Mouse (Mus musculus): ENCODE results near the gene Isl2. TPM values are rescaled to one million over a fixed set of nuclear protein-coding genes. Genes with fewer than 3 reads are reported as not detected.

Gene Isl2
- total and polyA plus RNA-seq, 3 experiments, result not detected

- peaks cover 0 to 8% of the 10 kb centered on the region in 2 experiments; a peak in 1 of 4 replicates for H3K4me1 ChIP-seq (ENCODE audit: control insufficient read depth in 1 of 2, insufficient read depth in 2 of 2, low read length in 2 of 2)
- TF ChIP-seq MAX (IDR thresholded peaks at IDR 0.05; ENCODE audit: low read length), result no peak
- 0 out of 2 replicates have a peak, but pooled peaks have one; percentile 2 for TF ChIP-seq NELFE (IDR thresholded peaks at IDR 0.05; ENCODE audit: low read depth, low read length)
- peak; percentile 11; the same call in 1 of the 2 replicates for TF ChIP-seq HCFC1 (IDR thresholded peaks at IDR 0.05; ENCODE audit: low read depth, low read length)
- no peak for TF ChIP-seq JUND (IDR thresholded peaks at IDR 0.05; ENCODE audit: low read depth, low read length)
- 0 out of 2 replicates have a peak, but pooled peaks have one; percentile 20 for TF ChIP-seq ELF1 (IDR thresholded peaks at IDR 0.05; ENCODE audit: low read depth, low read length)
- H3K79me2 ChIP-seq (ENCODE audit: control insufficient read depth, insufficient read depth, low read length, poor library complexity), result peaks cover 11% of the 10 kb centered on the region
- peaks cover 0 to 8% of the 10 kb centered on the region in 2 experiments; a peak in 2 of 4 replicates for H3K36me3 ChIP-seq (ENCODE audit: control insufficient read depth in 1 of 2, insufficient read depth in 2 of 2, low read length in 2 of 2)
- H3K27ac ChIP-seq (ENCODE audit: control insufficient read depth, low read depth, low read length), result peak overlapping the region; percentile 58
- H3K9ac ChIP-seq (ENCODE audit: control insufficient read depth, low read depth, low read length, poor library complexity, severe bottlenecking), result peak overlapping the region; percentile 90
- peak; percentile 69 for DNase-seq (ENCODE audit: low read depth, low spot score)
- peak overlapping the region; percentile 79 to 82 for H3K4me3 ChIP-seq (ENCODE audit: control insufficient read depth in 1 of 2, insufficient read depth in 1 of 2, low read depth in 2 of 2, low read length in 2 of 2)
- no peaks in the 10 kb centered on the region; a peak in 1 of 4 replicates for H3K27me3 ChIP-seq (ENCODE audit: control insufficient read depth in 1 of 2, insufficient read depth in 2 of 2, low read length in 2 of 2)
- H3K9me3 ChIP-seq (replicated peaks; ENCODE audit: insufficient read depth, low read length), result no peaks in the 10 kb centered on the region
Observed at GRCm38 (mm10) chr9:55511521-55511993, 26.9 kb upstream of the Isl2 start.

DNA sequence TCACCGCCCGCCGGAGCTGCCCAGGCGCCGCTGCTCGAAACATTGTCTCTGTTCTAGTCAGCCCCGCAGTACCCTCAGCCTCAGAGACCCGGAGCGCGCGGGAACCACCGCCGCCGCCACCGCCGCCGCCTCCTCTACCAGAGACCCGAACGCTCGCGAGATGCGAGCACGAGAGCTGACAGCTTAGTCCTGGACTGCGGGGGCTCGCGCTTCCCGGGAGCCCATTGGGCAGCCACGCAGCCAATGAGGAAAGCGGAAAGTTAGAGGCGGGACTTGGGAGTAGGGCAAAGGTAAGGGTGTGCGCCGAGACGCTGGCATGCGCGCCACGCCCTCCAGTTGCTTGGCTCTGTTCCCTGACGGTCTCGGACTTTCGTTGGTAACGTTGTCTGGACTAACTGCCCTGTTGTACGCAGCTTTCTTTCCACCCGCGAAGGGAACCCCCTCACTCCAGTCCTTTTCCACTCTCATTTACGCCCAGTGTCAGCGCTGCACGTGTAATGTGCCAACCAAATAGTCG lies 26.4 kb upstream of the Isl2 start, which contains the start of gene Etfa:
Etfa (minus strand) TSS at position 217 of the 517 bp plus-strand sequence.
- Histone ChIP-seq H3K4me1 (ENCODE audit: control insufficient read depth in 1 of 2, insufficient read depth in 2 of 2, low read length in 2 of 2) (peaks cover 0 to 8% of the 10 kb centered on the region in 2 experiments; a peak in 1 of 4 replicates), H3K79me2 (ENCODE audit: control insufficient read depth, insufficient read depth, low read length, poor library complexity) (peaks cover 11% of the 10 kb centered on the region), H3K9ac (ENCODE audit: control insufficient read depth, low read depth, low read length, poor library complexity, severe bottlenecking) (peak within 1 kb of the TSS; percentile 90), H3K4me3 (ENCODE audit: control insufficient read depth in 1 of 2, insufficient read depth in 1 of 2, low read depth in 2 of 2, low read length in 2 of 2) (peak within 1 kb of the TSS; percentile 84 to 97), H3K36me3 (ENCODE audit: control insufficient read depth in 1 of 2, insufficient read depth in 2 of 2, low read length in 2 of 2) (peaks cover 0 to 8% of the 10 kb centered on the region in 2 experiments; a peak in 2 of 4 replicates), H3K27ac (ENCODE audit: control insufficient read depth, low read depth, low read length) (peak within 1 kb of the TSS; percentile 58), H3K9me3 (replicated peaks; ENCODE audit: insufficient read depth, low read length) (no peaks in the 10 kb centered on the region), H3K27me3 (ENCODE audit: control insufficient read depth in 1 of 2, insufficient read depth in 2 of 2, low read length in 2 of 2) (no peaks in the 10 kb centered on the region; a peak in 1 of 4 replicates)
- TF ChIP-seq HCFC1 (IDR thresholded peaks at IDR 0.05; ENCODE audit: low read depth, low read length) (peak; percentile 67), BHLHE40 (IDR thresholded peaks at IDR 0.05; ENCODE audit: borderline replicate concordance, low read depth, low read length) (peak; percentile 41; the same call in 1 of the 2 replicates), TBP (IDR thresholded peaks at IDR 0.05; ENCODE audit: low read depth, low read length) (peak; percentile 45; the same call in 1 of the 2 replicates), EP300 (IDR thresholded peaks at IDR 0.05; ENCODE audit: low read depth in 1 of 2, low read length in 2 of 2) (no peak), CHD1 (IDR thresholded peaks at IDR 0.05; ENCODE audit: low read depth, low read length) (no peak), UBTF (IDR thresholded peaks at IDR 0.05; ENCODE audit: borderline replicate concordance, insufficient read depth, low read depth, low read length) (no peak), ETS1 (IDR thresholded peaks at IDR 0.05; ENCODE audit: low read depth, low read length) (no peak; the same call in 1 of the 2 replicates), POLR2A (IDR thresholded peaks at IDR 0.05; ENCODE audit: control insufficient read depth in 1 of 2, insufficient read depth in 1 of 2, low read depth in 1 of 2, low read length in 2 of 2, poor library complexity in 1 of 2) (peak; percentile 72 to 85; a peak in 3 of 4 replicates), NRF1 (IDR thresholded peaks at IDR 0.05; ENCODE audit: insufficient read depth, low read depth, low read length, poor library complexity, severe bottlenecking) (peak; percentile 64), MYB (IDR thresholded peaks at IDR 0.05; ENCODE audit: low read depth, low read length) (0 out of 2 replicates have a peak, but pooled peaks have one; percentile 9), POLR2AphosphoS2 (IDR thresholded peaks at IDR 0.05; ENCODE audit: low read length) (peak; percentile 81; the same call in 1 of the 2 replicates), MYC (IDR thresholded peaks at IDR 0.05; ENCODE audit: low read depth, low read length) (0 out of 2 replicates have a peak, but pooled peaks have one; percentile 27), MAZ (IDR thresholded peaks at IDR 0.05; ENCODE audit: low read depth, low read length) (0 out of 2 replicates have a peak, but pooled peaks have one; percentile 19), RCOR1 (IDR thresholded peaks at IDR 0.05; ENCODE audit: low read depth, low read length) (no peak), SIN3A (IDR thresholded peaks at IDR 0.05; ENCODE audit: low read length) (peak; percentile 78), MXI1 (IDR thresholded peaks at IDR 0.05; ENCODE audit: low read depth, low read length) (peak; percentile 89), CHD2 (IDR thresholded peaks at IDR 0.05; ENCODE audit: low read length) (peak; percentile 92), MAX (IDR thresholded peaks at IDR 0.05; ENCODE audit: low read length) (0 out of 2 replicates have a peak, but pooled peaks have one; percentile 28), ZMIZ1 (IDR thresholded peaks at IDR 0.05; ENCODE audit: low read depth, low read length) (peak; percentile 73; the same call in 1 of the 2 replicates), NELFE (IDR thresholded peaks at IDR 0.05; ENCODE audit: low read depth, low read length) (peak; percentile 78), TCF12 (IDR thresholded peaks at IDR 0.05; ENCODE audit: low read depth, low read length) (0 out of 2 replicates have a peak, but pooled peaks have one; percentile 2)
- peak; percentile 98 for DNase-seq (ENCODE audit: low read depth, low spot score)
